Comparison of ENCODE assay signal across 8 mouse cellular contexts in the genomic region with DNA sequence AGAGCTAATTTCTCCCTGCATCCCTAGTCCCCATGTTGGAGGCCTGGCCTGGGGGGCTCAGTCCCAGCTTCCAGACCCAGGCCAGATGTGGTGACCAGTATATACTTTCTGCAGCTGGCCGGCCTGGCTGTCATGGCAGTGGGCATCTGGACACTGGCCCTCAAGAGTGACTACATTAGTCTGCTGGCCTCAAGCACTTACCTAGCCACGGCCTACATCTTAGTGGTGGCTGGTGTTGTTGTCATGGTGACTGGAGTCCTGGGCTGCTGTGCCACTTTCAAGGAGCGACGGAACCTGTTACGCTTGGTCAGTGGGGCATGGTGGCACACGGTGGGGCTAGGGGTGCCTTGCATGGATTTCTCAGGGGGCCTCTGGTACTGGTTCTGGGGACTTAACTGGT. TPM values are rescaled to one million over a fixed set of nuclear protein-coding genes. Genes with fewer than 3 reads are reported as not detected.
DNase-seq lines count a peak whose midpoint lies in the region; ATAC-seq and TF ChIP-seq lines count a peak whose summit lies in the region.

No protein-coding gene starts in this region.

- no peak for DNase-seq in forebrain, postnatal 0 days
- no peak for DNase-seq in liver, embryonic 13.5 days
- DNase-seq in spleen, postnatal 36 days (ENCODE audit: low spot score in 2 of 2): no peak
- DNase-seq in yolk sac, embryonic 10.5 days (ENCODE audit: low spot score): no peak

- H3K9ac ChIP-seq in forebrain, postnatal 0 days: peak overlapping the region; percentile 69
- H3K9ac ChIP-seq in liver, embryonic 13.5 days: peak overlapping the region; percentile 83

- no peak for TF ChIP-seq CTCF in C2C12 (IDR thresholded peaks at IDR 0.05; ENCODE audit: control insufficient read depth, insufficient read depth, insufficient read length)
- no peak for TF ChIP-seq CTCF in forebrain, postnatal 0 days (IDR thresholded peaks at IDR 0.05; ENCODE audit: low read depth)

- ATAC-seq in erythroblast, adult 5-6 weeks (replicated peaks; ENCODE audit: low FRiP score, poor library complexity, severe bottlenecking): no peak
- ATAC-seq in forebrain, postnatal 0 days: no peak
- ATAC-seq in liver, embryonic 13.5 days (ENCODE audit: low read depth): no peak
- ATAC-seq in erythroid progenitor cell, adult 5-6 weeks (replicated peaks; ENCODE audit: low FRiP score, poor library complexity, severe bottlenecking): no peak

- peak overlapping the region; percentile 72 for H3K4me2 ChIP-seq in forebrain, postnatal 0 days (ENCODE audit: low read depth)
- H3K4me2 ChIP-seq in liver, embryonic 13.5 days: peak overlapping the region; percentile 94

- H3K4me3 ChIP-seq in erythroblast, embryonic 14.5 days (replicated peaks): peak overlapping the region; percentile 69
- H3K4me3 ChIP-seq in C2C12 (ENCODE audit: insufficient read depth, poor library complexity, severe bottlenecking): peak overlapping the region; percentile 31
- H3K4me3 ChIP-seq in forebrain, postnatal 0 days (ENCODE audit: low read depth, low read length): peak overlapping the region; percentile 62; the same call in 1 of the 2 replicates
- peak overlapping the region; percentile 81 for H3K4me3 ChIP-seq in liver, embryonic 13.5 days (replicated peaks)

- WGBS in forebrain, postnatal 0 days: 87% methylated on average over 6 of the region's 6 CpGs
- 72% methylated on average over 6 of the region's 6 CpGs for WGBS in liver, embryonic 13.5 days (ENCODE audit: insufficient replicate concordance)

- H3K79me3 ChIP-seq in C2C12 (ENCODE audit: low read depth): peaks cover 35% of the 10 kb centered on the region

- H3K27me3 ChIP-seq in erythroblast, embryonic 14.5 days (ENCODE audit: control insufficient read depth): peaks cover 25% of the 10 kb centered on the region
- H3K27me3 ChIP-seq in C2C12 (ENCODE audit: control insufficient read depth, insufficient read depth, insufficient read length): no peaks in the 10 kb centered on the region
- H3K27me3 ChIP-seq in forebrain, postnatal 0 days (ENCODE audit: insufficient read depth, low read length): peaks cover 18% of the 10 kb centered on the region
- peaks cover 25% of the 10 kb centered on the region for H3K27me3 ChIP-seq in liver, embryonic 13.5 days

- H3K9me3 ChIP-seq in erythroblast, embryonic 14.5 days (ENCODE audit: control insufficient read depth, low read length): peaks cover 7% of the 10 kb centered on the region; the same call in 1 of the 2 replicates
- H3K9me3 ChIP-seq in forebrain, postnatal 0 days (ENCODE audit: low read length): no peaks in the 10 kb centered on the region
- no peaks in the 10 kb centered on the region for H3K9me3 ChIP-seq in liver, embryonic 13.5 days (replicated peaks)

- H3K36me3 ChIP-seq in erythroblast, embryonic 14.5 days (ENCODE audit: control insufficient read depth): peaks cover 50% of the 10 kb centered on the region
- peaks cover 33% of the 10 kb centered on the region for H3K36me3 ChIP-seq in C2C12 (ENCODE audit: control insufficient read depth, insufficient read depth)
- peaks cover 23% of the 10 kb centered on the region for H3K36me3 ChIP-seq in forebrain, postnatal 0 days (ENCODE audit: insufficient read depth)
- H3K36me3 ChIP-seq in liver, embryonic 13.5 days: peaks cover 37% of the 10 kb centered on the region

- peaks cover 74% of the 10 kb centered on the region for H3K79me2 ChIP-seq in C2C12 (ENCODE audit: control insufficient read depth, insufficient read depth)

- peak overlapping the region; percentile 21 for H3ac ChIP-seq in C2C12 (ENCODE audit: control insufficient read depth, insufficient read length, low read depth)

- H3K27ac ChIP-seq in forebrain, postnatal 0 days (ENCODE audit: low read depth, low read length): peak overlapping the region; percentile 84; the same call in 1 of the 2 replicates
- peak overlapping the region; percentile 85 for H3K27ac ChIP-seq in liver, embryonic 13.5 days

- peaks cover 78% of the 10 kb centered on the region for H3K4me1 ChIP-seq in erythroblast, embryonic 14.5 days (ENCODE audit: control insufficient read depth)
- H3K4me1 ChIP-seq in forebrain, postnatal 0 days (ENCODE audit: insufficient read depth): peaks cover 27% of the 10 kb centered on the region
- H3K4me1 ChIP-seq in liver, embryonic 13.5 days (replicated peaks): peaks cover 77% of the 10 kb centered on the region

TF ChIP-seq in C2C12, 6 proteins besides CTCF, POLR2A, EP300 and RAD21:
- no peak for TF ChIP-seq MYOD1 (IDR thresholded peaks at IDR 0.05; ENCODE audit: control insufficient read depth, insufficient read length, low read depth)
- no peak for TF ChIP-seq MAX (IDR thresholded peaks at IDR 0.05)
- no peak for TF ChIP-seq CEBPB (IDR thresholded peaks at IDR 0.05; ENCODE audit: low read depth)
- no peak for TF ChIP-seq USF1 (IDR thresholded peaks at IDR 0.05; ENCODE audit: low read depth)
- TF ChIP-seq FOSL1 (IDR thresholded peaks at IDR 0.05; ENCODE audit: insufficient read depth, low read length, poor library complexity, severe bottlenecking): no peak
- no peak for TF ChIP-seq MYOG (IDR thresholded peaks at IDR 0.05; ENCODE audit: control insufficient read depth, extremely low read depth, insufficient read length)

RNA-seq across cellular contexts. Expression of gene Cd151, which starts 2.2 kb away (rescaled TPM):
- 1.0 and 1.1 TPM in 2 replicates for polyA plus RNA-seq in erythroblast, embryonic 14.5 days (2012)
- 5.2 TPM in 1 of 2 replicates, not detected in the other for total RNA-seq in erythroblast, adult 5-6 weeks (2015; ENCODE audit: low replicate concordance)
- 9.5 and 11.0 TPM in 2 replicates for total RNA-seq in erythroblast, adult 5-6 weeks (2017; ENCODE audit: low replicate concordance)
- 334 TPM for polyA plus RNA-seq in C2C12 (2012; fragmentation: generic; extraction: Trizol)
- 55.8 and 62.4 TPM in 2 replicates for total RNA-seq in forebrain, postnatal 0 days (2014; rRNA removed)
- polyA plus RNA-seq in forebrain, postnatal 0 days (2015; fragmentation: Nextera tagmentation; extraction: Ambion mirVana): 12.4 and 18.7 TPM in 2 replicates
- 4.1 and 5.0 TPM in 2 replicates for polyA plus RNA-seq in liver, embryonic 13.5 days (2015; fragmentation: Nextera tagmentation; extraction: Ambion mirVana)
- 16.6 and 20.1 TPM in 2 replicates for total RNA-seq in erythroid progenitor cell, adult 5-6 weeks (2015; ENCODE audit: low replicate concordance)
- total RNA-seq in erythroid progenitor cell, adult 5-6 weeks (2017; ENCODE audit: low replicate concordance): 24.1 and 30.7 TPM in 2 replicates

RNA-seq across cellular contexts. Expression of gene Polr2l, which starts 5.6 kb away (rescaled TPM):
- 15.4 and 17.1 TPM in 2 replicates for polyA plus RNA-seq in erythroblast, embryonic 14.5 days (2012)
- total RNA-seq in erythroblast, adult 5-6 weeks (2015; ENCODE audit: low replicate concordance): 7.3 and 10.0 TPM in 2 replicates
- 5.4 and 9.5 TPM in 2 replicates for total RNA-seq in erythroblast, adult 5-6 weeks (2017; ENCODE audit: low replicate concordance)
- 124 TPM for polyA plus RNA-seq in C2C12 (2012; fragmentation: generic; extraction: Trizol)
- 21.1 and 24.6 TPM in 2 replicates for total RNA-seq in forebrain, postnatal 0 days (2014; rRNA removed)
- polyA plus RNA-seq in forebrain, postnatal 0 days (2015; fragmentation: Nextera tagmentation; extraction: Ambion mirVana): 73.2 and 74.8 TPM in 2 replicates
- 63.9 and 72.4 TPM in 2 replicates for polyA plus RNA-seq in liver, embryonic 13.5 days (2015; fragmentation: Nextera tagmentation; extraction: Ambion mirVana)
- 6.7 and 15.5 TPM in 2 replicates for total RNA-seq in erythroid progenitor cell, adult 5-6 weeks (2015; ENCODE audit: low replicate concordance)
- total RNA-seq in erythroid progenitor cell, adult 5-6 weeks (2017; ENCODE audit: low replicate concordance): 14.4 and 14.9 TPM in 2 replicates

RNA-seq across cellular contexts. Expression of gene Tspan4, which starts 5.7 kb away (rescaled TPM):
- 0.31 and 0.46 TPM in 2 replicates for polyA plus RNA-seq in erythroblast, embryonic 14.5 days (2012)
- total RNA-seq in erythroblast, adult 5-6 weeks (2015; ENCODE audit: low replicate concordance): 0.58 and 1.7 TPM in 2 replicates
- 2.2 and 7.7 TPM in 2 replicates for total RNA-seq in erythroblast, adult 5-6 weeks (2017; ENCODE audit: low replicate concordance)
- polyA plus RNA-seq in C2C12 (2012; fragmentation: generic; extraction: Trizol): 278 TPM
- 52.5 and 79.6 TPM in 2 replicates for total RNA-seq in forebrain, postnatal 0 days (2014; rRNA removed)
- 54.9 and 57.9 TPM in 2 replicates for polyA plus RNA-seq in forebrain, postnatal 0 days (2015; fragmentation: Nextera tagmentation; extraction: Ambion mirVana)
- 49.3 and 49.7 TPM in 2 replicates for polyA plus RNA-seq in liver, embryonic 13.5 days (2015; fragmentation: Nextera tagmentation; extraction: Ambion mirVana)
- 1.8 and 3.8 TPM in 2 replicates for total RNA-seq in erythroid progenitor cell, adult 5-6 weeks (2015; ENCODE audit: low replicate concordance)
- total RNA-seq in erythroid progenitor cell, adult 5-6 weeks (2017; ENCODE audit: low replicate concordance): 2.2 and 8.0 TPM in 2 replicates

RNA-seq across cellular contexts. Expression of gene Cracr2b, which starts 8.5 kb away (rescaled TPM):
- polyA plus RNA-seq in erythroblast, embryonic 14.5 days (2012): 0.06 and 0.12 TPM in 2 replicates
- 0.77 TPM in 1 of 2 replicates, not detected in the other for total RNA-seq in erythroblast, adult 5-6 weeks (2015; ENCODE audit: low replicate concordance)
- 3.2 TPM in 1 of 2 replicates, not detected in the other for total RNA-seq in erythroblast, adult 5-6 weeks (2017; ENCODE audit: low replicate concordance)
- polyA plus RNA-seq in C2C12 (2012; fragmentation: generic; extraction: Trizol): 4.5 TPM
- total RNA-seq in forebrain, postnatal 0 days (2014; rRNA removed): 4.5 and 7.2 TPM in 2 replicates
- polyA plus RNA-seq in forebrain, postnatal 0 days (2015; fragmentation: Nextera tagmentation; extraction: Ambion mirVana): 5.2 and 6.7 TPM in 2 replicates
- 3.6 and 4.0 TPM in 2 replicates for polyA plus RNA-seq in liver, embryonic 13.5 days (2015; fragmentation: Nextera tagmentation; extraction: Ambion mirVana)
- total RNA-seq in erythroid progenitor cell, adult 5-6 weeks (2015; ENCODE audit: low replicate concordance): not detected in 2 replicates
- 3.3 TPM in 1 of 2 replicates, not detected in the other for total RNA-seq in erythroid progenitor cell, adult 5-6 weeks (2017; ENCODE audit: low replicate concordance)

RNA-seq across cellular contexts. Expression of gene Pnpla2, which starts 14.4 kb away (rescaled TPM):
- 3.0 and 3.4 TPM in 2 replicates for polyA plus RNA-seq in erythroblast, embryonic 14.5 days (2012)
- 10.0 and 11.3 TPM in 2 replicates for total RNA-seq in erythroblast, adult 5-6 weeks (2015; ENCODE audit: low replicate concordance)
- 5.9 and 6.0 TPM in 2 replicates for total RNA-seq in erythroblast, adult 5-6 weeks (2017; ENCODE audit: low replicate concordance)
- 32.8 TPM for polyA plus RNA-seq in C2C12 (2012; fragmentation: generic; extraction: Trizol)
- 6.2 and 7.7 TPM in 2 replicates for total RNA-seq in forebrain, postnatal 0 days (2014; rRNA removed)
- 18.3 and 22.4 TPM in 2 replicates for polyA plus RNA-seq in forebrain, postnatal 0 days (2015; fragmentation: Nextera tagmentation; extraction: Ambion mirVana)
- 11.9 and 13.8 TPM in 2 replicates for polyA plus RNA-seq in liver, embryonic 13.5 days (2015; fragmentation: Nextera tagmentation; extraction: Ambion mirVana)
- total RNA-seq in erythroid progenitor cell, adult 5-6 weeks (2015; ENCODE audit: low replicate concordance): 14.7 and 19.8 TPM in 2 replicates
- total RNA-seq in erythroid progenitor cell, adult 5-6 weeks (2017; ENCODE audit: low replicate concordance): 4.2 and 8.3 TPM in 2 replicates

Comparison
In these comparisons a context has a peak if more than half of its experiments do, and no peak if none do; other contexts are left out.
1. H3K4me3 ChIP-seq: peak in every context shown above with its lines; median percentile 81 in liver, embryonic 13.5 days; 69 in erythroblast, embryonic 14.5 days; 62 in forebrain, postnatal 0 days; 31 in C2C12.
2. RNA of gene Cd151, which starts 2.2 kb away (polyA plus RNA-seq): 334 TPM in C2C12 (single experiment); 12.4 to 18.7 TPM in forebrain, postnatal 0 days, 4.1 to 5.0 TPM in liver, embryonic 13.5 days and 1.0 to 1.1 TPM in erythroblast, embryonic 14.5 days; every median in the first group is over 10 times any median in the second.
3. RNA of gene Tspan4, which starts 5.7 kb away (polyA plus RNA-seq): 278 TPM in C2C12 (single experiment), 54.9 to 57.9 TPM in forebrain, postnatal 0 days and 49.3 to 49.7 TPM in liver, embryonic 13.5 days; 0.31 to 0.46 TPM in erythroblast, embryonic 14.5 days; every median in the first group is over 10 times any median in the second.